Mouse (Mus musculus): ENCODE measurements around the gene Cfap36. TPM values are rescaled to one million over a fixed set of nuclear protein-coding genes. Genes with fewer than 3 reads are reported as not detected.

Cfap36 gene
- polyA plus RNA-seq, 1 experiment from 2014 or later: 29.9 TPM

GRCm38 (mm10) chr11:29241961-29242360 lies 5.2 kb downstream of the Cfap36 start:
- Histone ChIP-seq H3K36me3 (ENCODE audit: control insufficient read depth, insufficient read depth, low read length) (0 out of 2 replicates have a peak, but pooled peaks cover 2% of the 10 kb centered on the region), H3K27me3 (replicated peaks; ENCODE audit: control insufficient read depth, insufficient read depth, low read length) (no peaks in the 10 kb centered on the region), H3K4me1 (replicated peaks; ENCODE audit: control insufficient read depth, insufficient read depth, low read length) (no peaks in the 10 kb centered on the region; the same call in 1 of the 2 replicates), H3K9ac (ENCODE audit: low read depth, low read length) (no peak overlapping the region), H3K9me3 (ENCODE audit: control insufficient read depth, low read length) (no peaks in the 10 kb centered on the region), H3K4me2 (no peak overlapping the region), H3K4me3 (ENCODE audit: low read depth, low read length) (no peak overlapping the region), H3K27ac (ENCODE audit: low read depth, low read length) (no peak overlapping the region)
- DNase-seq (ENCODE audit: low spot score) (no peak), ATAC-seq (replicated peaks; ENCODE audit: low FRiP score) (no peak)
- WGBS: 79% methylated on average over 4 of the region's 4 CpGs

DNA sequence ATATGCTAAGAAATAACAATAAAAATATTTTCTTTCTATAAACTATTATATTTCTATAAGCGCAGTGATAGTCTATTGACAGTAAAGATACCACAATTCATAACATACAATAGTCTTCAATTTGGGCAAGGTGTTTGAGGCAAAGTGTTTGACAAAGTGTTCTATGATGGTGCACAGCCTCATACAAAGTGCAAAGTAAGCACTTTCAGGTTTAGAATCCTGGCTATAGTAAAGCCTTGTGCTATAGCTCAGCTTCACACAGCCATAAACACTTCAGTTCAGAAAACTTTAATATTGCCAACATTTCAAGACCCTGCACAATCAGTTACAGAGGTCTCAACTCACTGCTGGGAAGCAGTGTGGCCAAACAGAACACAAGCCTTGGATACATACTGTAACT lies 7.9 kb downstream of the Cfap36 start:
- Histone ChIP-seq H3K27me3 (replicated peaks; ENCODE audit: control insufficient read depth, insufficient read depth, low read length) (no peaks in the 10 kb centered on the region), H3K36me3 (ENCODE audit: control insufficient read depth, insufficient read depth, low read length) (0 out of 2 replicates have a peak, but pooled peaks cover 2% of the 10 kb centered on the region), H3K4me2 (no peak overlapping the region), H3K27ac (ENCODE audit: low read depth, low read length) (no peak overlapping the region), H3K9ac (ENCODE audit: low read depth, low read length) (no peak overlapping the region), H3K4me1 (replicated peaks; ENCODE audit: control insufficient read depth, insufficient read depth, low read length) (no peaks in the 10 kb centered on the region), H3K9me3 (ENCODE audit: control insufficient read depth, low read length) (no peaks in the 10 kb centered on the region), H3K4me3 (ENCODE audit: low read depth, low read length) (no peak overlapping the region)
- no peak for DNase-seq (ENCODE audit: low spot score)
- 96% methylated on average over 1 of the region's 1 CpGs for WGBS
- no peak for ATAC-seq (replicated peaks; ENCODE audit: low FRiP score)

GRCm38 (mm10) chr11:29238551-29238950 lies 8.7 kb downstream of the Cfap36 start:
- no peaks in the 10 kb centered on the region for H3K27me3 ChIP-seq (replicated peaks; ENCODE audit: control insufficient read depth, insufficient read depth, low read length)
- 86% methylated on average over 3 of the region's 3 CpGs for WGBS

GRCm38 (mm10) chr11:29238047-29238446 lies 9.2 kb downstream of the Cfap36 start:
- no peaks in the 10 kb centered on the region for H3K9me3 ChIP-seq (ENCODE audit: control insufficient read depth, low read length)

More at GRCm38 (mm10) chr11:29238551-29238950, 8.7 kb downstream of the Cfap36 start:
- H3K27ac ChIP-seq (ENCODE audit: low read depth, low read length): no peak overlapping the region
- no peaks in the 10 kb centered on the region for H3K36me3 ChIP-seq (ENCODE audit: control insufficient read depth, insufficient read depth, low read length)
- H3K9ac ChIP-seq (ENCODE audit: low read depth, low read length): no peak overlapping the region
- H3K4me3 ChIP-seq (ENCODE audit: low read depth, low read length): no peak overlapping the region
- no peaks in the 10 kb centered on the region for H3K9me3 ChIP-seq (ENCODE audit: control insufficient read depth, low read length)
- ATAC-seq (replicated peaks; ENCODE audit: low FRiP score) (no peak), DNase-seq (ENCODE audit: low spot score) (no peak)
- no peak overlapping the region for H3K4me2 ChIP-seq
- H3K4me1 ChIP-seq (replicated peaks; ENCODE audit: control insufficient read depth, insufficient read depth, low read length): no peaks in the 10 kb centered on the region

DNA sequence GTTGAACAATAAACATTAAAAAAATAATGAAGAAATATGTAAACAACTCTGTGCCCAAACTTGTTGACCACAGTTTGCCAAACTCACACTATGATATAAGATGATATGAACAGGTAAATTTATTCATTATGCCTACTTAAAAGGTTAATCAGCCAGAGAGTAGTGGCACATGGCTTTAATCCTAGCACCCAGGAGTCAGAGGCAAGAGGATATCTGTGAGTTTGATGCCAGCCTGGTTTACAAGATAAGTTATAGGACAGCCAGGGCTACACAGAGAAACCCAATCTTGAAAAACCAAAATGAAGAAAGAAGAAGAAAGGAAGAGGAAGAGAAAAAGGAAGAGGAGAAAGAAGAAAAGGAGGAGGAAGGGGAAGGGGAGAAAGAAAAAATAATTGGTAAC lies 9.8 kb downstream of the Cfap36 start:
- Histone ChIP-seq H3K9ac (ENCODE audit: low read depth, low read length) (no peak overlapping the region), H3K27me3 (replicated peaks; ENCODE audit: control insufficient read depth, insufficient read depth, low read length) (no peaks in the 10 kb centered on the region), H3K4me3 (ENCODE audit: low read depth, low read length) (no peak overlapping the region), H3K4me2 (no peak overlapping the region), H3K36me3 (ENCODE audit: control insufficient read depth, insufficient read depth, low read length) (0 out of 2 replicates have a peak, but pooled peaks cover 2% of the 10 kb centered on the region), H3K4me1 (replicated peaks; ENCODE audit: control insufficient read depth, insufficient read depth, low read length) (no peaks in the 10 kb centered on the region), H3K27ac (ENCODE audit: low read depth, low read length) (no peak overlapping the region), H3K9me3 (ENCODE audit: control insufficient read depth, low read length) (no peaks in the 10 kb centered on the region)
- no peak for ATAC-seq (replicated peaks; ENCODE audit: low FRiP score)
- DNase-seq (ENCODE audit: low spot score): no peak

More at GRCm38 (mm10) chr11:29238047-29238446, 9.2 kb downstream of the Cfap36 start:
- H3K27ac ChIP-seq (ENCODE audit: low read depth, low read length): no peak overlapping the region
- H3K27me3 ChIP-seq (replicated peaks; ENCODE audit: control insufficient read depth, insufficient read depth, low read length): no peaks in the 10 kb centered on the region
- ATAC-seq (replicated peaks; ENCODE audit: low FRiP score) (no peak), DNase-seq (ENCODE audit: low spot score) (no peak)
- H3K9ac ChIP-seq (ENCODE audit: low read depth, low read length): no peak overlapping the region
- H3K36me3 ChIP-seq (ENCODE audit: control insufficient read depth, insufficient read depth, low read length): 0 out of 2 replicates have a peak, but pooled peaks cover 2% of the 10 kb centered on the region
- H3K4me3 ChIP-seq (ENCODE audit: low read depth, low read length): no peak overlapping the region
- H3K4me2 ChIP-seq: no peak overlapping the region
- no peaks in the 10 kb centered on the region for H3K4me1 ChIP-seq (replicated peaks; ENCODE audit: control insufficient read depth, insufficient read depth, low read length)

GRCm38 (mm10) chr11:29233569-29233968 lies 13.6 kb downstream of the Cfap36 start:
- H3K9me3 ChIP-seq (ENCODE audit: control insufficient read depth, low read length): no peaks in the 10 kb centered on the region
- H3K27me3 ChIP-seq (replicated peaks; ENCODE audit: control insufficient read depth, insufficient read depth, low read length): no peaks in the 10 kb centered on the region
- no peaks in the 10 kb centered on the region for H3K4me1 ChIP-seq (replicated peaks; ENCODE audit: control insufficient read depth, insufficient read depth, low read length)
- DNase-seq (ENCODE audit: low spot score) (no peak), ATAC-seq (replicated peaks; ENCODE audit: low FRiP score) (no peak)
- no peak overlapping the region for H3K9ac ChIP-seq (ENCODE audit: low read depth, low read length)
- WGBS: 90% methylated on average over 1 of the region's 1 CpGs
- peaks cover 5% of the 10 kb centered on the region for H3K36me3 ChIP-seq (ENCODE audit: control insufficient read depth, insufficient read depth, low read length)
- H3K4me2 ChIP-seq: no peak overlapping the region
- H3K27ac ChIP-seq (ENCODE audit: low read depth, low read length): no peak overlapping the region
- H3K4me3 ChIP-seq (ENCODE audit: low read depth, low read length): no peak overlapping the region

DNA sequence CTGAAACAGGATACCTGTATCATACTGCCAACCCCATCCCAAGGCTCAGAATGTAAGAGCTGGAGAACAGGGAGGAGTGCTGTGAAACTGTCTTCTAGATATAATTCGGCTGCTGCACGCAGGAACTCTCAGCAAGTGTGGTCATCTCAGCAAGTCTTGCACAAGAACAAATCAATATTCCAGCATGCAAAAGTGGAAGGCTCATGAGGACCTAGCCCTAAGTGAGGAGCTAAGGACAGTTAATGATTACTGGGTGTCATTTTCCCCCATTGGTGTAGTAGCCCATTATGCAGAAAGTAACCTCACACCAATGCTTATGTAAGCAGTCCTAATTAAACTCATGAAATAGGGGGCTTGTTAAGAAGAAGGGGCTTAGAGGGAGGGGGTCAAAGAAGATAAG lies 18.3 kb downstream of the Cfap36 start:
- Histone ChIP-seq H3K27ac (ENCODE audit: low read depth, low read length) (no peak overlapping the region), H3K4me2 (no peak overlapping the region), H3K9ac (ENCODE audit: low read depth, low read length) (no peak overlapping the region), H3K36me3 (ENCODE audit: control insufficient read depth, insufficient read depth, low read length) (peaks cover 11% of the 10 kb centered on the region), H3K4me1 (replicated peaks; ENCODE audit: control insufficient read depth, insufficient read depth, low read length) (no peaks in the 10 kb centered on the region), H3K27me3 (replicated peaks; ENCODE audit: control insufficient read depth, insufficient read depth, low read length) (no peaks in the 10 kb centered on the region), H3K9me3 (ENCODE audit: control insufficient read depth, low read length) (no peaks in the 10 kb centered on the region), H3K4me3 (ENCODE audit: low read depth, low read length) (no peak overlapping the region)
- ATAC-seq (replicated peaks; ENCODE audit: low FRiP score) (no peak), DNase-seq (ENCODE audit: low spot score) (no peak)
- 83% methylated on average over 2 of the region's 2 CpGs for WGBS

GRCm38 (mm10) chr11:29224754-29225153 lies 22.5 kb downstream of the Cfap36 start:
- Histone ChIP-seq H3K36me3 (ENCODE audit: control insufficient read depth, insufficient read depth, low read length) (peaks cover 29% of the 10 kb centered on the region), H3K9me3 (ENCODE audit: control insufficient read depth, low read length) (no peaks in the 10 kb centered on the region), H3K27ac (ENCODE audit: low read depth, low read length) (no peak overlapping the region), H3K4me3 (ENCODE audit: low read depth, low read length) (no peak overlapping the region), H3K4me2 (no peak overlapping the region), H3K27me3 (replicated peaks; ENCODE audit: control insufficient read depth, insufficient read depth, low read length) (no peaks in the 10 kb centered on the region), H3K4me1 (replicated peaks; ENCODE audit: control insufficient read depth, insufficient read depth, low read length) (no peaks in the 10 kb centered on the region), H3K9ac (ENCODE audit: low read depth, low read length) (no peak overlapping the region)
- WGBS: 88% methylated on average over 2 of the region's 2 CpGs
- ATAC-seq (replicated peaks; ENCODE audit: low FRiP score): no peak
- no peak for DNase-seq (ENCODE audit: low spot score)

- no peaks in the 10 kb centered on the region for H3K27me3 ChIP-seq (replicated peaks; ENCODE audit: control insufficient read depth, insufficient read depth, low read length)
- DNase-seq (ENCODE audit: low spot score): no peak
- ATAC-seq (replicated peaks; ENCODE audit: low FRiP score): no peak
- no peak overlapping the region for H3K27ac ChIP-seq (ENCODE audit: low read depth, low read length)
- no peak overlapping the region for H3K4me3 ChIP-seq (ENCODE audit: low read depth, low read length)
- H3K4me1 ChIP-seq (replicated peaks; ENCODE audit: control insufficient read depth, insufficient read depth, low read length): no peaks in the 10 kb centered on the region
- no peaks in the 10 kb centered on the region for H3K9me3 ChIP-seq (ENCODE audit: control insufficient read depth, low read length)
- H3K4me2 ChIP-seq: no peak overlapping the region
- WGBS: 57% methylated on average over 5 of the region's 5 CpGs
- no peak overlapping the region for H3K9ac ChIP-seq (ENCODE audit: low read depth, low read length)
- H3K36me3 ChIP-seq (ENCODE audit: control insufficient read depth, insufficient read depth, low read length): peaks cover 32% of the 10 kb centered on the region
These were observed 24.9 kb downstream of the Cfap36 start for GRCm38 (mm10) chr11:29222310-29222709.

Data from liver, embryonic 11.5 days (tissue).